Comparison of ENCODE assay signal across 8 mouse cellular contexts in genomic region chr4:149702210-149702979, GRCm38 (mm10). TPM values are rescaled to one million over a fixed set of nuclear protein-coding genes. Genes with fewer than 3 reads are reported as not detected.
DNase-seq lines count a peak whose midpoint lies in the region; ATAC-seq lines count a peak whose summit lies in the region.

Gene Pik3cd (minus strand): TSS chr4:149702571.

- H3K9me3 ChIP-seq in midbrain, embryonic 12.5 days = no peaks in the 10 kb centered on the region
- H3K9me3 ChIP-seq in midbrain, embryonic 11.5 days (ENCODE audit: control insufficient read depth, low read length) = no peaks in the 10 kb centered on the region
- no peaks in the 10 kb centered on the region for H3K9me3 ChIP-seq in midbrain, embryonic 15.5 days

- H3K4me1 ChIP-seq in midbrain, embryonic 12.5 days = peaks cover 10% of the 10 kb centered on the region
- H3K4me1 ChIP-seq in midbrain, embryonic 11.5 days (ENCODE audit: control insufficient read depth, insufficient read depth, low read length) = peaks cover 4% of the 10 kb centered on the region; the same call in 1 of the 2 replicates
- peaks cover 10% of the 10 kb centered on the region for H3K4me1 ChIP-seq in midbrain, embryonic 15.5 days

- H3K4me3 ChIP-seq in midbrain, embryonic 12.5 days = no peak within 1 kb of the TSS
- no peak within 1 kb of the TSS for H3K4me3 ChIP-seq in midbrain, embryonic 11.5 days (ENCODE audit: low read depth, low read length)
- no peak within 1 kb of the TSS for H3K4me3 ChIP-seq in midbrain, embryonic 15.5 days

- no peak for ATAC-seq in midbrain, embryonic 12.5 days (ENCODE audit: low FRiP score, low read depth)
- no peak for ATAC-seq in midbrain, embryonic 11.5 days (ENCODE audit: low FRiP score)
- ATAC-seq in granulocyte monocyte progenitor cell, adult 5-6 weeks (replicated peaks; ENCODE audit: poor library complexity, severe bottlenecking) = peak; percentile 57
- no peak for ATAC-seq in midbrain, embryonic 15.5 days (replicated peaks)

- peaks cover 35% of the 10 kb centered on the region for H3K27me3 ChIP-seq in midbrain, embryonic 12.5 days
- H3K27me3 ChIP-seq in midbrain, embryonic 11.5 days (ENCODE audit: control insufficient read depth, insufficient read depth, low read length) = peaks cover 7% of the 10 kb centered on the region
- peaks cover 20% of the 10 kb centered on the region for H3K27me3 ChIP-seq in midbrain, embryonic 15.5 days (replicated peaks)

- H3K9ac ChIP-seq in midbrain, embryonic 12.5 days (replicated peaks) = no peak within 1 kb of the TSS
- no peak within 1 kb of the TSS for H3K9ac ChIP-seq in midbrain, embryonic 11.5 days (ENCODE audit: low read length)
- no peak within 1 kb of the TSS for H3K9ac ChIP-seq in midbrain, embryonic 15.5 days

- WGBS in midbrain, embryonic 12.5 days = 75% methylated on average over 19 of the region's 19 CpGs
- 80% methylated on average over 19 of the region's 19 CpGs for WGBS in midbrain, embryonic 11.5 days
- WGBS in midbrain, embryonic 15.5 days = 77% methylated on average over 19 of the region's 19 CpGs

- no peaks in the 10 kb centered on the region for H3K36me3 ChIP-seq in midbrain, embryonic 12.5 days
- H3K36me3 ChIP-seq in midbrain, embryonic 11.5 days (ENCODE audit: control insufficient read depth, insufficient read depth, low read length) = no peaks in the 10 kb centered on the region
- H3K36me3 ChIP-seq in midbrain, embryonic 15.5 days (replicated peaks) = no peaks in the 10 kb centered on the region

- H3K4me2 ChIP-seq in midbrain, embryonic 12.5 days (replicated peaks) = no peak within 1 kb of the TSS
- H3K4me2 ChIP-seq in midbrain, embryonic 11.5 days = no peak within 1 kb of the TSS
- H3K4me2 ChIP-seq in midbrain, embryonic 15.5 days = no peak within 1 kb of the TSS

- H3K27ac ChIP-seq in midbrain, embryonic 12.5 days (replicated peaks) = no peak within 1 kb of the TSS
- no peak within 1 kb of the TSS for H3K27ac ChIP-seq in midbrain, embryonic 11.5 days (ENCODE audit: low read depth, low read length)
- no peak within 1 kb of the TSS for H3K27ac ChIP-seq in midbrain, embryonic 15.5 days

- DNase-seq in midbrain, embryonic 11.5 days (ENCODE audit: low spot score, missing footprints) = no peak
- DNase-seq in left cerebral cortex, adult 8-10 months (ENCODE audit: low spot score in 2 of 2) = no peak
- DNase-seq in embryo, embryonic 9.5 days (ENCODE audit: extremely low spot score) = no peak
- no peak for DNase-seq in yolk sac, embryonic 10.5 days (ENCODE audit: low spot score)
- no peak for DNase-seq in embryo, embryonic 11 days

RNA-seq across cellular contexts. Expression of gene Pik3cd, which starts in this region (rescaled TPM):
- polyA plus RNA-seq in midbrain, embryonic 12.5 days (2016; fragmentation: Nextera tagmentation; extraction: Ambion mirVana) = 13.2 and 14.0 TPM in 2 replicates
- 7.8 and 8.7 TPM in 2 replicates for polyA plus RNA-seq in midbrain, embryonic 11.5 days (2014; fragmentation: Nextera tagmentation; extraction: Ambion mirVana)
- total RNA-seq in granulocyte monocyte progenitor cell, adult 5-6 weeks (2014; fragmentation: Nextera tagmentation) = 72.9 and 80.4 TPM in 2 replicates
- 64.5 and 81.6 TPM in 2 replicates for total RNA-seq in granulocyte monocyte progenitor cell, adult 5-6 weeks (2017)
- total RNA-seq in left cerebral cortex, adult 8-10 months (2022) = 10 to 100 TPM; 21.6 to 25.5 (median 23.3) TPM
- 14.0 and 15.5 TPM in 2 replicates for polyA plus RNA-seq in midbrain, embryonic 15.5 days (2015; fragmentation: Nextera tagmentation; extraction: Ambion mirVana)
